Mouse (Mus musculus): ENCODE results near the gene Sez6l. TPM values are rescaled to one million over a fixed set of nuclear protein-coding genes. Genes with fewer than 3 reads are reported as not detected.

Sez6l gene
- total RNA-seq (2014; rRNA removed) (80.1 and 93.5 TPM in 2 replicates), polyA plus RNA-seq (2015; fragmentation: Nextera tagmentation; extraction: Ambion mirVana) (39.5 and 43.5 TPM in 2 replicates)

DNA sequence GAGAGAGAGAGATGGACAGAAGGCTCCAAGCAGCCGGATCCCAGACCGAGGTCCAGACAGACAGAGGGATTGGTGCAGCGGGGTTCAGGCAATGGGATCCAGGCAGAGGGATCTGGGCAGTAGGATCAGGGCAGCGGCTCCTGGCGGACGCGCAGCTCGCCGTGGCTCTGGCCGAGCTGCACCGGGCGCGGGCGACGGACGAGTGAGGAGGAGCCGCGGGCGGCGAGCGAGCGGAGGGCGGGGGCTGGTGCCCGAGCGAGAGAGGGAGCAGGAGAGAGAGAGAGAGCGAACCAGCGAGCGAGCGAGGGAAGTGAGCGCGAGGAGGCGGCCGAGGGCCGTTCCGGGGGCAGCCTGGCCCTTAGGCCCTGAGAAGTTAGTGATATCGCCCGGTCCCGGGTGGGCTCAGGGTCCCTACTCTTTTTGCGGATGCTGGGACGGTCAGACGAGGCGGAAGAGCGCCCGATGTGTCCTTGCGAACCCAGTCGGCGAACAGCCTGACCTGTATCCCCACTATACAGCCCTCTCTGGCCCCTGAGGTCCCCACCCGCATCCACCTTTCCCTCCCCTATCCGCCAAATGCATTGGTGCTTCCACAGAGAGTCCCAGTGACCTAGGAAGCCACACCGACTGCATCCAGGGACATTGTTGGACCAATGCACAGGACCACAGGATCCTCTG, at the start of gene Sez6l:
TSS of gene Sez6l (minus strand) at position 193 of the 678 bp plus-strand sequence.
- DNase-seq (ENCODE audit: low spot score) (peak; percentile 91), ATAC-seq (peak; percentile 80)
- Histone ChIP-seq H3K4me2 (ENCODE audit: low read depth, low read length) (peak within 1 kb of the TSS; percentile 75), H3K27ac (peak within 1 kb of the TSS; percentile 89), H3K4me3 (ENCODE audit: low read length) (peak within 1 kb of the TSS; percentile 81), H3K36me3 (ENCODE audit: insufficient read depth, low read length) (no peaks in the 10 kb centered on the region), H3K9me3 (ENCODE audit: low read length) (no peaks in the 10 kb centered on the region), H3K27me3 (ENCODE audit: insufficient read depth, low read length) (no peaks in the 10 kb centered on the region), H3K4me1 (ENCODE audit: insufficient read depth, low read length) (peaks cover 25% of the 10 kb centered on the region), H3K9ac (replicated peaks; ENCODE audit: low read length) (peak within 1 kb of the TSS; percentile 91)
- TF ChIP-seq CTCF (IDR thresholded peaks at IDR 0.05; ENCODE audit: low read depth): peak; percentile 45
- WGBS: 2% methylated on average over 39 of the region's 50 CpGs

DNA sequence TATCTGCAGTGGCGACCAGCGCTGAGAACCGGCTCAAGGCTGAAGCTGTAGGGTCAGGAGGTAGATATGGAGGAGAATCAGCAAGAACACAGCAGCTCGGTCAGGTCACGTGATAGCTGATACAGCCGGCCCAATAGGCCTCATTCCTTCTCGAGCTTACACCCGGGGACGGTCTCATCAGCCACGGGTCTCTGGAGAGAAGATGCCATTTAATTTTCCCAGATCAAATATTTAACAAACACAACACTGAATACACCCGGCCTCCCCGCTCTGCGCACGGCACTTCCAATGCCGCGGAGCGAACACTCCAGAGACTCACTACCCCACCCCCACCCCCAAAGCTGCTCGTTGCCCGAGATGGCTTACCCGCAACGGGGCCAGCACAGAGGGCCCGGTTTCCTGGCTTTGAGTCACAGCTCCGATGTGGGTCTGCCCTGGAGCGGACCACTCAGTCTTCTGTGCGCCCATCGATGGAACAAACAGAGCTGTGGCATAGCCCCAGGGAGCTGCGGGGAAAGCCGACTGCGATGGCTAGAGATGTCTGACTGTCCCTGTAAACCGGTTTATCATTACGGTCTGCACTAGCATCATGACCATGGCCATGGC, 48.7 kb upstream of the Sez6l start:
- 35% methylated on average over 31 of the region's 31 CpGs for WGBS
- Histone ChIP-seq H3K9ac (replicated peaks; ENCODE audit: low read length) (no peak overlapping the region), H3K4me1 (ENCODE audit: insufficient read depth, low read length) (0 out of 2 replicates have a peak, but pooled peaks cover 6% of the 10 kb centered on the region), H3K27me3 (ENCODE audit: insufficient read depth, low read length) (no peaks in the 10 kb centered on the region), H3K27ac (no peak overlapping the region), H3K4me2 (ENCODE audit: low read depth, low read length) (0 out of 2 replicates have a peak overlapping the region, but pooled peaks have one; percentile 13), H3K9me3 (ENCODE audit: low read length) (no peaks in the 10 kb centered on the region), H3K4me3 (ENCODE audit: low read length) (no peak overlapping the region), H3K36me3 (ENCODE audit: insufficient read depth, low read length) (no peaks in the 10 kb centered on the region)
- DNase-seq (ENCODE audit: low spot score) (peak; percentile 31), ATAC-seq (peak; percentile 13)
- no peak for TF ChIP-seq CTCF (IDR thresholded peaks at IDR 0.05; ENCODE audit: low read depth)

- DNase-seq (ENCODE audit: low spot score) (no peak), ATAC-seq (no peak)
- Histone ChIP-seq H3K36me3 (ENCODE audit: insufficient read depth, low read length) (no peaks in the 10 kb centered on the region), H3K4me1 (ENCODE audit: insufficient read depth, low read length) (0 out of 2 replicates have a peak, but pooled peaks cover 6% of the 10 kb centered on the region), H3K27me3 (ENCODE audit: insufficient read depth, low read length) (no peaks in the 10 kb centered on the region), H3K9ac (replicated peaks; ENCODE audit: low read length) (no peak overlapping the region), H3K4me2 (ENCODE audit: low read depth, low read length) (no peak overlapping the region), H3K4me3 (ENCODE audit: low read length) (no peak overlapping the region), H3K9me3 (ENCODE audit: low read length) (no peaks in the 10 kb centered on the region), H3K27ac (no peak overlapping the region)
- TF ChIP-seq CTCF (IDR thresholded peaks at IDR 0.05; ENCODE audit: low read depth): no peak
- 47% methylated on average over 2 of the region's 2 CpGs for WGBS
Observed at GRCm38 (mm10) chr5:112622946-112623345, 46.0 kb upstream of the Sez6l start.

- 71% methylated on average over 3 of the region's 3 CpGs for WGBS
- DNase-seq (ENCODE audit: low spot score) (no peak), ATAC-seq (no peak)
- H3K4me3 ChIP-seq (ENCODE audit: low read length): no peak overlapping the region
- TF ChIP-seq CTCF (IDR thresholded peaks at IDR 0.05; ENCODE audit: low read depth): no peak
- H3K27me3 ChIP-seq (ENCODE audit: insufficient read depth, low read length): no peaks in the 10 kb centered on the region
- H3K4me2 ChIP-seq (ENCODE audit: low read depth, low read length): no peak overlapping the region
- H3K4me1 ChIP-seq (ENCODE audit: insufficient read depth, low read length): 0 out of 2 replicates have a peak, but pooled peaks cover 4% of the 10 kb centered on the region
- no peaks in the 10 kb centered on the region for H3K36me3 ChIP-seq (ENCODE audit: insufficient read depth, low read length)
- no peaks in the 10 kb centered on the region for H3K9me3 ChIP-seq (ENCODE audit: low read length)
- no peak overlapping the region for H3K27ac ChIP-seq
- H3K9ac ChIP-seq (replicated peaks; ENCODE audit: low read length): no peak overlapping the region
Observed at GRCm38 (mm10) chr5:112620256-112620655, 43.3 kb upstream of the Sez6l start.

DNA sequence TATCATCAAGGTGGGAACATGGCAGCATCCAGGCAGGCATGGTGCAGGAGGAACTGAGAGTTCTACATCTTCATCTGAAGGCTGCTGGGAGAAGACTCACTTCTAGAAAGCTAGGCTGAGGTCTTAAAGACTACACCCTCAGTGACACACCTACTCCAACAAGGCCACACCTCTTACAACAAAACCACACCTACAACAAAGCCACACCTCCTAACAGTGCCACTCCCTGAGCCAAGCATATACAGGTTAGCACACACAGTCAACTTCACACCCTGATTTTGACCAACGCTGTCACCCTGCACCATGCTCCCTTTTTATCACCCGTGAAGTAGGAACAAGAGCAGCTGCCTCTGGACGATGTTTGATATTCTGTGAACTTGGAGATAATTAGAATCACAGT, 42.4 kb upstream of the Sez6l start:
- ATAC-seq: no peak
- 86% methylated on average over 3 of the region's 3 CpGs for WGBS
- TF ChIP-seq CTCF (IDR thresholded peaks at IDR 0.05; ENCODE audit: low read depth): no peak

GRCm38 (mm10) chr5:112617602-112618247, 40.7 kb upstream of the Sez6l start:
- peak; percentile 65 for DNase-seq (ENCODE audit: low spot score)
- ATAC-seq: 0 out of 2 replicates have a peak, but pooled peaks have one; percentile 28
- Histone ChIP-seq H3K9me3 (ENCODE audit: low read length) (no peaks in the 10 kb centered on the region), H3K36me3 (ENCODE audit: insufficient read depth, low read length) (no peaks in the 10 kb centered on the region), H3K4me1 (ENCODE audit: insufficient read depth, low read length) (0 out of 2 replicates have a peak, but pooled peaks cover 9% of the 10 kb centered on the region), H3K27me3 (ENCODE audit: insufficient read depth, low read length) (no peaks in the 10 kb centered on the region), H3K9ac (replicated peaks; ENCODE audit: low read length) (no peak overlapping the region), H3K4me2 (ENCODE audit: low read depth, low read length) (no peak overlapping the region), H3K4me3 (ENCODE audit: low read length) (no peak overlapping the region), H3K27ac (no peak overlapping the region)
- TF ChIP-seq CTCF (IDR thresholded peaks at IDR 0.05; ENCODE audit: low read depth): no peak
- WGBS: 39% methylated on average over 16 of the region's 16 CpGs

More for the DNA sequence above, 42.4 kb upstream of the Sez6l start:
- Histone ChIP-seq H3K4me1 (ENCODE audit: insufficient read depth, low read length) (0 out of 2 replicates have a peak, but pooled peaks cover 9% of the 10 kb centered on the region), H3K9ac (replicated peaks; ENCODE audit: low read length) (no peak overlapping the region), H3K9me3 (ENCODE audit: low read length) (no peaks in the 10 kb centered on the region), H3K4me3 (ENCODE audit: low read length) (no peak overlapping the region), H3K27me3 (ENCODE audit: insufficient read depth, low read length) (no peaks in the 10 kb centered on the region), H3K4me2 (ENCODE audit: low read depth, low read length) (no peak overlapping the region), H3K27ac (no peak overlapping the region), H3K36me3 (ENCODE audit: insufficient read depth, low read length) (no peaks in the 10 kb centered on the region)
- DNase-seq (ENCODE audit: low spot score): no peak
